Mouse (Mus musculus) heart, postnatal 25 days (tissue): Measurements from ENCODE around the gene Dnah14. TPM values are rescaled to one million over a fixed set of nuclear protein-coding genes. Genes with fewer than 3 reads are reported as not detected.

Experiments
- DNase-seq: peaks from one replicate; pipeline ENCODE4 v3.0.0; 2022; ENCODE audit warnings: low spot score
- intact Hi-C: fragments of 180-260 bp; cut with DNase I; formaldehyde crosslinking; loops from one replicate; pipeline ENCODE4 v1.15.1; 2025
- total RNA-seq, 2 experiments: library from RNA; stranded (reverse); gene quantifications; 2 replicates each; pipeline ENCODE4 v1.2.3; 2021

Dnah14 gene
- not detected for total RNA-seq

GRCm38 (mm10) chr1:181576322-181576721 is at the start of gene Dnah14:
Dnah14 (plus strand) TSS chr1:181576559.
- DNase-seq: no peak
- intact Hi-C loops: no loop called here

- intact Hi-C loops: no loop called here
- peak; percentile 71 for DNase-seq
Observed at GRCm38 (mm10) chr1:181529368-181529767, 47.0 kb upstream of the Dnah14 start.

- intact Hi-C loops: no loop called here
- no peak for DNase-seq
Observed at GRCm38 (mm10) chr1:181535165-181535873, 41.0 kb upstream of the Dnah14 start.

- intact Hi-C loops: no loop called here
Observed at GRCm38 (mm10) chr1:181537627-181538525, 38.5 kb upstream of the Dnah14 start.

GRCm38 (mm10) chr1:181539846-181540769 is 36.3 kb upstream of the Dnah14 start:
- DNase-seq: no peak
- intact Hi-C loops: no loop called here

More at GRCm38 (mm10) chr1:181537627-181538525, 38.5 kb upstream of the Dnah14 start:
- no peak for DNase-seq

- DNase-seq: no peak
- intact Hi-C loops: loop anchor here (2.0 kb wide), 2 partner anchors 79 to 163 kb away; no protein-coding TSS in a partner anchor
Observed at GRCm38 (mm10) chr1:181543711-181544383, 32.5 kb upstream of the Dnah14 start.

GRCm38 (mm10) chr1:181545044-181545772 is 31.2 kb upstream of the Dnah14 start:
- DNase-seq: peak; percentile 14
- intact Hi-C loops: loop anchor here (2.0 to 5.0 kb wide), 3 partner anchors 80 to 273 kb away; no protein-coding TSS in a partner anchor

GRCm38 (mm10) chr1:181549987-181550386 is 26.4 kb upstream of the Dnah14 start:
- intact Hi-C loops: loop anchor here (5.0 kb wide), 1 partner anchor 278 kb away; no protein-coding TSS in a partner anchor
- DNase-seq: no peak

GRCm38 (mm10) chr1:181550826-181551225 is 25.5 kb upstream of the Dnah14 start:
- intact Hi-C loops: no loop called here
- no peak for DNase-seq

- DNase-seq: no peak
- intact Hi-C loops: no loop called here
Observed at GRCm38 (mm10) chr1:181552533-181553410, 23.6 kb upstream of the Dnah14 start.

- intact Hi-C loops: no loop called here
- DNase-seq: no peak
Observed at GRCm38 (mm10) chr1:181555475-181555874, 20.9 kb upstream of the Dnah14 start.

- no peak for DNase-seq
- intact Hi-C loops: no loop called here
Observed at GRCm38 (mm10) chr1:181559655-181560054, 16.7 kb upstream of the Dnah14 start.

- intact Hi-C loops: no loop called here
- no peak for DNase-seq
Observed at GRCm38 (mm10) chr1:181560325-181560724, 16.0 kb upstream of the Dnah14 start.

GRCm38 (mm10) chr1:181560896-181561767 is 15.2 kb upstream of the Dnah14 start:
- DNase-seq: no peak
- intact Hi-C loops: no loop called here

- intact Hi-C loops: no loop called here
- DNase-seq: no peak
Observed at GRCm38 (mm10) chr1:181561768-181562444, 14.5 kb upstream of the Dnah14 start.

GRCm38 (mm10) chr1:181569447-181569846 is 6.9 kb upstream of the Dnah14 start:
- intact Hi-C loops: no loop called here
- DNase-seq: no peak
